Mouse (Mus musculus) embryo, embryonic 11.5 days (tissue): Measurements from ENCODE around the gene D3Ertd751e.

Experiments used
- DNase-seq: peaks from one replicate; pipeline ENCODE4 v3.0.0-alpha.2; 2012; ENCODE audit warnings: low read depth, low spot score

Gene D3Ertd751e

GRCm38 (mm10) chr3:41742278-41742934 is at the start of gene D3Ertd751e, which contains the start of gene Sclt1:
D3Ertd751e (plus strand) TSS chr3:41742611.
Sclt1 (minus strand) TSS chr3:41742514.
- DNase-seq = peak; percentile 98

- no peak for DNase-seq
These were observed 46.7 kb upstream of the D3Ertd751e start for GRCm38 (mm10) chr3:41695681-41696080.

GRCm38 (mm10) chr3:41741601-41742277 is 672 bp upstream of the D3Ertd751e start:
- no peak for DNase-seq

DNA sequence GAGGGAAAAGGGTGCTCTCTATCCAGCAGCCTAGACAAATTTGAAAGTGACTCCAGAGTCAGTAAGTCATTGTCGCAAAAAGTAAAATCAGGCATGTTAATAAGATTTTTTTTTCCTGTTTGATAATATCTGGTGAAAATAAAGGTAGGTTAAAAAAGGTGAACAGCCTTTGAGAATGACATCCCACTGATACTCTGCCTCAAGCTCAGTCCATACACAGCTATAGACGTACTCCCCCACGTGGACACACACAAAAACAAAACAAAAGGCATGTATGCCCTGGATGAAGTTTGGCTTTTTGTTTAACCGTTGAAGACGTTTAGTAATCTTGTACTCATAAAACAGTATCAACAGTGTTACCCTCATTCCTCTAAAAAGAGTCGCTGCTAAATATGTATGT is 1.0 kb downstream of the D3Ertd751e start:
- no peak for DNase-seq

- no peak for DNase-seq
These were observed 12.1 kb downstream of the D3Ertd751e start for GRCm38 (mm10) chr3:41754556-41754955.

GRCm38 (mm10) chr3:41762091-41762490 is 19.7 kb downstream of the D3Ertd751e start:
- no peak for DNase-seq

- DNase-seq = no peak
These were observed 70.0 kb downstream of the D3Ertd751e start for GRCm38 (mm10) chr3:41812447-41812846.
